Mouse (Mus musculus): ENCODE results near the gene Olfml3.

The Olfml3 gene

GRCm38 (mm10) chr3:103709470-103710040 lies 28.2 kb downstream of the Olfml3 start:
- no peak for DNase-seq (ENCODE audit: low spot score)

GRCm38 (mm10) chr3:103705426-103705825 lies 32.4 kb downstream of the Olfml3 start:
- DNase-seq (ENCODE audit: low spot score) = no peak

GRCm38 (mm10) chr3:103704661-103705060 lies 33.1 kb downstream of the Olfml3 start:
- no peak for DNase-seq (ENCODE audit: low spot score)

DNA sequence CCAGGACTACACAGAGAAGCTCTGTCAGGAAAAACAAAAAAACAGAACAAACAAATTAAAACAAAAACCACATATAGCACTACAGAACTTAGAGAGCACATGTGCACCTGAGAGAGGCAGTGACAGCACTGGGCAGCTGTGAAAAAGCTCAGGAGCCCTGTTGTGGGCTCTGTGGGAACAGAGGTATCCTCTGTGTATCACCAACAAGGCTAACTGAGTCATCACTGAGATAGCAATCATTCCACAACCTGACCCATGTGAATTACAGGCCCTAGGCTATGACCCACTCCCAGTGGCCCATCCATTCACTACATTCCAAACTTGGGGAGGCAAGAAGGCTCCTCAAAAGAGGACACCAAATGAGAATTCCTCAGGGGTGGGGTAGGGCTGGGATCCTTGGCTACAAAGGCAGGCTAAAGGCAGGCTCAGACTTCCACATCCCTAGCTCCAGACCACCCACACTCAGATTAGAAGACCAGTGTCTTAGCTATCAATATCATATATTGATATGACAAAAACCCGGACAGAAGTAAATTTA lies 41.3 kb downstream of the Olfml3 start:
- no peak for DNase-seq (ENCODE audit: low spot score)

GRCm38 (mm10) chr3:103695556-103695955 lies 42.2 kb downstream of the Olfml3 start:
- no peak for DNase-seq (ENCODE audit: low spot score)

DNA sequence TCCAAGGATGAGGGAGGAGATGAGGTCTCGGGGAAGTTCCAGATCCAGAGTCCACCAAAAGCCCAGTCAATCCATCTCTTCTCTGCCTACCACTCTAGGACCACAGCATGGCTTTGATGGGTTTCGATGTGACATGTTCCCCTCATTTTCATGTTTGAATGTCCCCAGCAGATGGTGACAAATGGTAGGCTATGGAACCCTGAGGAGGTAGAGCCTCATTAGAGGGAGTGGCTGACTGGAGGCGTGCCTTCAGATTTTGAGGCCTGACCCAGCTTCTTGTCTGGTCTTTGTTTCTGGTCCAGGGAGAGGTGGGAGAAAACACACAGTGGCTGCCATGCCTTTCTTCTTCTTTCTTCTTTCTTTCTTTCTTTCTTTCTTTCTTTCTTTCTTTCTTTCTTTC lies 47.3 kb downstream of the Olfml3 start:
- no peak for DNase-seq (ENCODE audit: low spot score)

GRCm38 (mm10) chr3:103689043-103689442 lies 48.8 kb downstream of the Olfml3 start:
- DNase-seq (ENCODE audit: low spot score) = no peak

DNA sequence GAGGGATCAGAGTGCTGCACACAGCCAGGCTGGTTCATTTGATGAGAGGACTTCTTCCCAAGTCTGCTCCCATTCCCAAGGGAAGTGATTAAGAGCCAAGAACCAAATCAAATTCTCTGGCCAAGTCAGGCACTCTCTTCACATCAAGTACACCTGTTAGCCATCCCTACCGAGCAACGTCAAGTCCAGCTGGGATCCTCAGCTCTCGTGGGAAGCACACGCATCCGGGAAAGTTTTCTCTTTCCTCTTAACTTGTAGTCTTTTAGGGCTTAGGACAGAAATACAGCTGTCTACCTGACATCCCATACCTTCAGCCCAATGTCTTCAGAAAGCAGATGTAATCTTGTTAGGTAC lies 53.9 kb downstream of the Olfml3 start:
- DNase-seq (ENCODE audit: low spot score) = no peak

DNA sequence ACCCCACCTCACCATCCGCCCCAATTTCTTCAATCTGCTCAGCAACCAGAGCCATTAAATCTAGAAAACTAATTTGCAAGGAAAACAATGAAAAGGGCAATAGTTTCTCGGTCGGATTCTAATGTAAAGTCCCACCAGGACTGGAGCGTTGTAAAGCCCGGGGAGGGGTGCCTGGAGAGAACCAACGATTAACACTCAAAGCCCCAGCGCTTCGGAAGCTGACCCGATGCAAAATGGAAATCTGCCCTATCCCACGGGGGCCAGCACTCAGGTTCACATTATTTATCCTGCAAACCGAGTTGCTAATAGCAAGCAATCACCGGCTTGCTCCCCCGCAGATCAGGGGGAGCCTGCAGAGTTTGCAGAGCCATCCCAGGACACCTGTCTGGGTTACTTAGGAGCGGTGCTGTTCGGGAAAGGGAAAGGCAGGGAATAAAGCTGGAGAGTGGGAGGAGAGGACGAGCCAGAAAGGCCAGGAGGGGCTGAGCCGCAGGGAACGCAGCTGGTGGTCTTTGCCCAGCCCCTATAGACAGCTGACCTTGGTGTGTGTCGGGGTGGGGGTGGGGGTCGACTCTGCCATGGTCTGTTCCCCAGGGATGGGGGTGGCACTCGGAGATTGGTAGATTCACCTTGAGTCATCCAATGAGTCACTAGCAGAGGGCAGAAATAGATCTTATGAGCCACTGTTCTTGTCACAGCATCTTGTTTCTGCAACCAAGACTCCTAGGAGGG lies 54.4 kb downstream of the Olfml3 start:
- no peak for DNase-seq (ENCODE audit: low spot score)

DNA sequence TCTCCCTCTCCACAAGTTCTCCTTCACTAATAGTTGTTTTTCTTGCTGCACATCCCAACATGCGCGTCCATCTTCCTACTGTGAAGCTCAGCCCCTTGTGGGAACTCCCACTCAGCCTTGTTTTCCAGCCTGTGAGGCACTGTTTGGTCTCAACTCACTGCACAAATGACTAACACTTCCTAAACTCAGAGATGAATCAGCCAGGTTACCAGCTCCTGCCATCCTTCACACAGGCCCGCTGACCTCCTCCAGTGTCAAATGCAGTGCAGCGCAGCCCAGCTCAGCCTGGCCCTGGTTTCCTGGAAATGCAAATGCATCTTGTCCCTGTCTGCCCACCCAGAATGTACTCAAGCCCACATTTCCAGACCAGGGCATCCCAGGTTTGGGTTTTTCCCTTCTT lies 55.3 kb downstream of the Olfml3 start:
- DNase-seq (ENCODE audit: low spot score) = no peak

- DNase-seq (ENCODE audit: low spot score) = no peak
Measured at GRCm38 (mm10) chr3:103678811-103679210, 59.0 kb downstream of the Olfml3 start.

DNA sequence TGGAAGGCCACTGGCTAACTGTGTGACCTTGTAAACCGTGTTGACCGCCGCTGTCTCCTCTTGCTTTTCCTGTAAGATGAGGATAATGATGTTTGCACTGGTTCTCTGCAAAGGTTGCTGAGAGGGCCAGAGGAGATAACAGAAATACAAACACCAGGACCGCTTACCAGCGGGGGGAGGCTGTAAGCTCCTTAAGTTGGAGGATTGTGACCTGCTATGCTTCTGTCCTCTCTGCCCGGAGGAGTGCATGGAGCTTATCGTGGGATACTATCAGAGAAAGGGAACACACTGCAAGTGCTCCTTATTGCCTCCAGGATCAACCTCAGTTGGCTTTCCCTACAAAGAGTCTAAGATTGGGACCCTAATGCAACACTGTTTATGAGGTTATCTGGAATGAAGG lies 65.1 kb downstream of the Olfml3 start:
- no peak for DNase-seq (ENCODE audit: low spot score)
